ENCODE assay signal across 22 mouse cellular contexts in genomic region chr17:25711136-25711535, GRCm38 (mm10). TPM values are rescaled to one million over a fixed set of nuclear protein-coding genes. Genes with fewer than 3 reads are reported as not detected.
"Had no signal": no experiment of that assay in that cellular context is flagged by ENCODE, and none has a peak within 500 bp of the region (broad histone marks: within the 10 kb centered on the region; RNA-seq: fewer than 3 reads in every experiment).

No protein-coding gene starts in this region.

- H3K36me3 ChIP-seq: limb, embryonic 12.5 days; limb, embryonic 15.5 days; lung, embryonic 15.5 days; midbrain, embryonic 13.5 days; stomach, embryonic 15.5 days had no signal

- H3K27ac ChIP-seq: kidney, postnatal 0 days; left cerebral cortex, adult 2 months; limb, embryonic 12.5 days; limb, embryonic 15.5 days; liver, embryonic 14.5 days; lung, embryonic 15.5 days; midbrain, embryonic 13.5 days; stomach, embryonic 15.5 days had no signal

- H3K4me2 ChIP-seq: limb, embryonic 12.5 days; limb, embryonic 15.5 days; liver, embryonic 11.5 days; lung, embryonic 15.5 days; midbrain, embryonic 13.5 days; stomach, embryonic 15.5 days had no signal

- H3K9me3 ChIP-seq: limb, embryonic 15.5 days; lung, embryonic 15.5 days; midbrain, embryonic 13.5 days; stomach, embryonic 15.5 days had no signal

- H3K4me1 ChIP-seq: lung, embryonic 15.5 days; midbrain, embryonic 13.5 days; stomach, embryonic 15.5 days had no signal

- H3K4me3 ChIP-seq: left cerebral cortex, adult 2 months; limb, embryonic 12.5 days; limb, embryonic 15.5 days; lung, embryonic 15.5 days; midbrain, embryonic 13.5 days; stomach, embryonic 15.5 days had no signal

- DNase-seq: kidney, adult 2 months; kidney, postnatal 25 days; layer of hippocampus, postnatal 36 days; liver, postnatal 0 days; lung, postnatal 10 days; lung, postnatal 4 days; retina, postnatal 1 day; right cerebral cortex, postnatal 25 days; spleen, adult 18-20 months; thymus, postnatal 25 days had no signal

RNA-seq across cellular contexts. Expression of gene Gng13, which starts 5.8 kb away (rescaled TPM):
- polyA plus RNA-seq: kidney, adult 2 months; liver, embryonic 14.5 days had no signal

RNA-seq across cellular contexts. Expression of gene Mslnl, which starts 24.7 kb away (rescaled TPM):
- polyA plus RNA-seq: kidney, adult 2 months; kidney, embryonic 14.5 days; kidney, postnatal 0 days; limb, embryonic 12.5 days; liver, embryonic 11.5 days; liver, embryonic 14.5 days; liver, postnatal 0 days; midbrain, embryonic 13.5 days; midbrain, embryonic 16.5 days; neural tube, embryonic 14.5 days; stomach, embryonic 15.5 days had no signal

RNA-seq across cellular contexts. Expression of gene Msln, which starts 43.0 kb away (rescaled TPM):
- polyA plus RNA-seq: limb, embryonic 12.5 days; midbrain, embryonic 13.5 days; neural tube, embryonic 14.5 days had no signal
